Mouse (Mus musculus) CD4-positive, CD25-positive, alpha-beta regulatory T cell, adult 2 months (primary cell): ENCODE measurements around the gene L1td1.

Experiments used
- DNase-seq: peaks from one replicate; pipeline ENCODE4 v3.0.0-alpha.2; 2012; ENCODE audit warnings: low read depth, low spot score

Gene L1td1

DNA sequence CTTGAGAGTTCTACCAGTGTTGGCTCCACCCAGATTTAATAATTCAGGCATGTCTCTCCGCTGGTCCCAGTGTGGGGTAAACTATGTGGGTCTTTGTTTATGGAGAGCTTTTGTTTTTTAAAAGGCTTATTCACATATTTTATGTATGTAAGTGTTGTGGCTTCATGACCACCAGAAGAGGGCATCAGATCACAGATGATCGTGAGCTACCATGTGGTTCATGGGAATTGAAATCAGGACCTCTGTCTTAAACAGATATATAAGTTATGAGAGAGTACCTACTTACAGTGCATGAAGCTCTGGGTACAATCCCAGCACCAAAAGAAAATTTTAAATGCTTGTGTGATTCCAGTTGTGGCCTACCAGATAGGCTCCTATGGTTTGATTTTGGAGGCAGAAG lies 13.2 kb downstream of the L1td1 start:
- DNase-seq, result no peak

DNA sequence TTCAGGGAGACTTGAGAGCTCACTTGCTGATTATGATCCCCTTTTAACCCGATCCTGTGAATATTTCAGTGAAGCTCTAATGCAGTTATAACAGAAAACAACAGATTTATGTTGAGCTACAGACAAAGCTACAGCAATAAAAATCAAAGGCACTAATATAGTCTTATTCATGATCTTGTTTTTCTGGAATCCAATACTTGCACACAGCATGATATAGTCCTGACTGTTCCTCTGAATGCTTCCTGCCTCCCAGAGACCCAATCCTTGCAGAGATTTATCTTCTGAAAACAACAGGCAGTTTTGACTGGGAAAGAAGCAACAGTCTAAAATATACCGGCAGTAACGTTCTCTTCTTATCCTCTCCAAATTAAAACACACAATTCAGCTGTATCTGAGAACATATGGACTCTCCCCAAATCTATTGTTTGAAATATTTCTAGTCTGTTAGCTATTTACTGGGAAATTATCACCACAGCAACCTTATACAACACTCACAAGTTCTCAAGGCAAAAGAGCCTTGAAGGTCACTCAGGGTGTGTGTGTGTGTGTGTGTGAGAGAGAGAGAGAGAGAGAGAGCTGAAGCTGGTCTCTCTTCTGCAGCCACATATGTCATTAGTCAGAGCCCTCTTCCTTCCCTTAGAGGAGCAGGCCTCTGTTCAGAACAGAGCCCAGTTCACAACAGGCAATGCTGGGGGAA lies 16.8 kb downstream of the L1td1 start:
- no peak for DNase-seq

DNA sequence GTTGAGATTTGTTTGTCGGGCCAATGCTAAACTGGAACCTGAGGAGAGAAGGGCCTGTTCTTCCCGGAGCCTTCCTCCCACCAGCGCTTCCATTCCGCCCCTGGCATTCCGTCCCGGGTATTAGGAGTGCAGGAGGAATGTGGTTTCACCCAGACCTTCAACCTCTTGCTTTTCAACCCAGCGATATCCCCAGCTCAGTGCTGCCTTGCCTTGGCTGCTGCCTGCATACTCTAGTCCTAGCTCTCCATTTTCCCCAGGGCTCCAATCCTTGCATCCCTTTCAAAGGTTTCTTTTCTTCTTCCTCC lies 17.3 kb downstream of the L1td1 start:
- DNase-seq, result no peak

DNA sequence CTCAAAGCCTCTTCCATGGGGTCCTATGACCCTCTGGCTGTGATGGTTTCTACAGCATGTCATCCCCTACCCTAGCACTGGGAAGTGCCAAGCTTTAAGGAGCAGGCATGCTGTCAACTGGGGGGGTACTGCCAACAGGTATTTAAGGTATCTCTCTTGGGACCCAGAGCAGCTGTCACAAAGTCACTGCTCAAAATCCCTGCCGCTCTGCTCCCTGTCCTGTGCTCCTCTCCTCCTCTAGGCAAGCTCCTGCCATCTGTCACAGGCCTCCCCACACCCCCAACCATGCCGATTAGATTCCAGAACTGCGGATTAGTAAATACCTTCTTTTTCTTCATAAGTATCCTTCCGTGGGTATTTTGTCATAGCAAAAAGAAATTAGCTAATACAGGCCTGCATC lies 27.9 kb downstream of the L1td1 start:
- DNase-seq, result no peak

GRCm38 (mm10) chr4:98756141-98756540 lies 29.6 kb downstream of the L1td1 start:
- no peak for DNase-seq

DNA sequence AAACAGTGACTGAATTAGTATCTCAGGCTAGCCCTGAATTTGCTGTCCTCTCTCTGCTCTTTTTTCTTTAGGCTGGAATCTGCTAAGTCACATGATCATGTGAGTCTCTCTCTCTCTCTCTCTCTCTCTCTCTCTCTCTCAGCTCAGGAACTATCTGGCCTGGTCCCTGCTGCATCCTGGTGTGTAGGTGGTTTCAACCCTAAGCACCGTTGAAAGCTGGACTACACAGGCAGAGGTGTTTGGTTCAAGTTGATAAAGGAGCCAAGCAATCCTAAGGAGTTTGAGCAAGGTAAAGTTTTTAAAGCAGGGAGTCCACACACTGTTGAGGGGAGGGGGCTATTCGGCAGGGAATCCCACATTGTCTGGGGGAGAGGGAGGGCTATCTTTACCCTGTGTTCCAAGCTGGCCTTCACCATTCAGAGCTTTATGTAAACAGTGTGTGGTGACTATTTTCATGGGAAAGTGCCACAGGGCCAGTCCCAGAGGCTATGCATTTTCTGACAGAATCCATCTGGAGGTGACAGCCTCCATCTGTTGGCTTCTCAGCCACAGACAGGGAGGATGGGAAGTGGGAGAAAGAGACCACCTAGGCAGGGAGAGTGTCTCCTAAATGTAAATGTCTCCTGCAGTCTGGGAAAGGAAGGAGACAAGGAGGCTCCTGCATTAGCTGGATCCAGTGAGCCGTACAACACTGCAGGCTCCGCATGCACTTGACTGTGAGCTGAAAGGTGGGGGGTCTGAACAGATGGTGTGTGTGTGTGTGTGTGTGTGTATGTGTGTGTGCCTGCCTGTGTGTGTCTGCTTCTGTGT lies 31.7 kb downstream of the L1td1 start:
- no peak for DNase-seq

GRCm38 (mm10) chr4:98758872-98759518 lies 32.5 kb downstream of the L1td1 start:
- no peak for DNase-seq

- no peak for DNase-seq
These were observed 40.9 kb downstream of the L1td1 start for GRCm38 (mm10) chr4:98767134-98768133.

DNA sequence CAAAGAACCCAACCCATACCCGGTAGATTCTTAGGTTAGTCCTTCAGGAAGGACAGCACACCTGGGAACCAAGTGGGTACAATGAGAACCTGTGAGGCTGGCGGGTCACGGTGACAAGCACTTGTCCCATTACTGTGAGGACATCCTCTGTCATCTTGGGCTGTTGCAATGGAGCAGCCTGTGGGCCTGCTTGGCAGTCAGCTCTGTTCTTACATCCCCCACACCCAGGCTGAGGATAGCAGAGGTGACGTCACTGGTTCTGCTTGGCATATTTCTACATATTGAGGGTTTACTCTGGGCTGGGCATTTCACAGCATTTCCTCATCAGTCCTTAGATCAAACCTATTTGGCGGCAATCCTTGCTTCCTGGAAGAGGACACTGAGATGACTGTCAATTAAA lies 47.3 kb downstream of the L1td1 start:
- DNase-seq, result no peak

DNA sequence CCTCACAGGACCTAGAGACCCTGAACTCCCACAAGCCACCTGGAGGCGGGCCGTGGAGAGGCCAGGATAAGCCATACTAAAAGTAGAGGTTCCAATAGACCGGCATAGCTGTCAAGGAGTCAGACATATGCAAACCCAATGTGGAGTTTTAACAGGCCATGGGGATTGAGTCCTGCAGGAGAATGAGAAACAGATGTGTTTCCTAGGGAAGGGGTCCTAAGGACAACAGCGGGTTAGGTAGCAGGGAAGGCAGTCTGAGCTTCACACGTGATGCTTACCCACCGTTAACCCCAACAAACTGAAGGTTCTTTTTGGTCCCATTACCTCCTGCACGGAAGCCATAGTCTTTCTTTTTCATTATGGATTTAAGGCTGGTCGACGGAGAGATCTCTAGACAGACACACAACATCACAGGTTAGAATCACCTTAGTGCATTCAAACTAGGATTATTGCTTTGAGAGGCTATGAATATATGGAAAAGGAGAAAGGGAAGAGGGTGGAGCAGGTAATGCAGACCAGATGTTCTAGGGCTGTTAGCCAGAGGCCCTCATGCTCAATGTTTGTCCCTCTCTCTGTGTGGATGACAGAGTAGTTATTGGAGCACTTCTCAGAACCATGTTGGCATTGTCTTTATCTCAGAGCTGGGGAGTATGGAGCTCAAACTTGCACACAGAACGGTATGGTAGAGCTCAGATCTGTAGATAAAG lies 50.3 kb downstream of the L1td1 start:
- DNase-seq, result no peak

- DNase-seq, result no peak
These were observed 50.9 kb downstream of the L1td1 start for GRCm38 (mm10) chr4:98777464-98777863.

- DNase-seq, result no peak
These were observed 51.7 kb downstream of the L1td1 start for GRCm38 (mm10) chr4:98778219-98778618.

GRCm38 (mm10) chr4:98785851-98786250 lies 59.3 kb downstream of the L1td1 start:
- no peak for DNase-seq

DNA sequence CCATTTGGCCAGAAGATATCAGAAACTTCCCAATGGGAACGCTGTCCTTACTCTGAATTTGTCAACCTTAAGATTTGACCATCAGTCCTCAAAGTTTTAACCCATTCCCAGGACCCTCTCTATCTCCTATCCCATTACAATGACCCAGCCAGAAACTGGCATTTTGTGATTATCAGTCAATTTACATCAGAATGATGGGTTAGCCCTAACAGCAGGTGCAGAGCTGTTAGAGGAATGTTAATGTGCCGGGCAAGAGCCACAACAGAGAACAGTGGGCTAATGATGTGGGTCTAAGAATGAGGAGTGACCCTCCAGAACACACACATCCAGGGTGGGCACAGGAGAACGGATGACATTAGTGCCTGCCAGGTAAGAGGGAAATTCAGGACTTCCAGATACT lies 59.7 kb downstream of the L1td1 start:
- DNase-seq, result no peak
